Mouse (Mus musculus): Measurements from ENCODE around the gene Ppp1r18. TPM values are rescaled to one million over a fixed set of nuclear protein-coding genes. Genes with fewer than 3 reads are reported as not detected.

Gene Ppp1r18
- polyA plus RNA-seq, 1 experiment from 2014 or later, result 21.2 TPM

DNA sequence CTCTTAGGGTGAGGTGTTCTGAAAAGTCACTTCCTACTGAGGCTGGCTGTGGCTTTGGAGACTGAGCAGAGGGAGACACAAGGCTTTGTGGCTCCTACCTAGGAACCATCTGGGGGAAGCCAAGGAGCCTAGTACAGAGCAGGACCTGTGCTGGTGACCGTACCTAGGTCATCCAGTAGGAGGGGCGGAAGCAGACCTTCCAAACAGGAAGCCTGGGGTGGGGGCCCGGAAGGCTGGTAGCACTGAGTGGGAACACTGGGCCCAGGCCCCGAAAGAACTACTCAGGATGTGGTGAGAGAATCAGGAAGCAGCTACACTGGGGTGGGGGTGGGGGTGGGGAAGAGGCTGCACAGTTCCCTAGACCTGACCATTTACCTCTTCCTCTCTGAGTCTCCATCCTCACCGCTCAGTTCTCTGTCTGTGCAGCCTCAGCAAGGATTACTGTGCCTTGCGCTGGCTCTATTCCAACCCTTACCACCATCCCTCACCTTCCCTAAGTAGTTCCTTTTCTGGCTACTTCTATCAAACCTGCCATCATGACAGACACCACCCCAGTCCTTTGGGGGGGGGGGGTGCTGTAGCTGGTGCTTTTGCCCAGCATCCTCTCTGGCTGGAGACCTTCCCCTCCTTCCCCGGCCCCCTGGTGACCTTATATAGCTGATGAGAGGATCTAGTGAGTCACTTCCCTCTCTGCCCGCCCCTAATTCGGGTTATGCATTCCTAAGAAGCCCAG lies 4.9 kb downstream of the Ppp1r18 start:
- Histone ChIP-seq H3K27ac (ENCODE audit: low read depth, low read length) (peak overlapping the region; percentile 18; the same call in 1 of the 2 replicates), H3K4me2 (ENCODE audit: low read length) (peak overlapping the region; percentile 92), H3K4me3 (ENCODE audit: low read depth, low read length) (peak overlapping the region; percentile 59), H3K9me3 (replicated peaks; ENCODE audit: control insufficient read depth, low read length) (peaks cover 4% of the 10 kb centered on the region; the same call in 1 of the 2 replicates), H3K27me3 (replicated peaks; ENCODE audit: control insufficient read depth, insufficient read depth, low read length) (no peaks in the 10 kb centered on the region), H3K9ac (ENCODE audit: low read length) (peak overlapping the region; percentile 72), H3K36me3 (ENCODE audit: control insufficient read depth, insufficient read depth, low read length) (peaks cover 33% of the 10 kb centered on the region), H3K4me1 (ENCODE audit: control insufficient read depth, insufficient read depth, low read length) (peaks cover 33% of the 10 kb centered on the region)
- DNase-seq (ENCODE audit: low spot score) (no peak), ATAC-seq (no peak)
- WGBS, result 76% methylated on average over 9 of the region's 9 CpGs

DNA sequence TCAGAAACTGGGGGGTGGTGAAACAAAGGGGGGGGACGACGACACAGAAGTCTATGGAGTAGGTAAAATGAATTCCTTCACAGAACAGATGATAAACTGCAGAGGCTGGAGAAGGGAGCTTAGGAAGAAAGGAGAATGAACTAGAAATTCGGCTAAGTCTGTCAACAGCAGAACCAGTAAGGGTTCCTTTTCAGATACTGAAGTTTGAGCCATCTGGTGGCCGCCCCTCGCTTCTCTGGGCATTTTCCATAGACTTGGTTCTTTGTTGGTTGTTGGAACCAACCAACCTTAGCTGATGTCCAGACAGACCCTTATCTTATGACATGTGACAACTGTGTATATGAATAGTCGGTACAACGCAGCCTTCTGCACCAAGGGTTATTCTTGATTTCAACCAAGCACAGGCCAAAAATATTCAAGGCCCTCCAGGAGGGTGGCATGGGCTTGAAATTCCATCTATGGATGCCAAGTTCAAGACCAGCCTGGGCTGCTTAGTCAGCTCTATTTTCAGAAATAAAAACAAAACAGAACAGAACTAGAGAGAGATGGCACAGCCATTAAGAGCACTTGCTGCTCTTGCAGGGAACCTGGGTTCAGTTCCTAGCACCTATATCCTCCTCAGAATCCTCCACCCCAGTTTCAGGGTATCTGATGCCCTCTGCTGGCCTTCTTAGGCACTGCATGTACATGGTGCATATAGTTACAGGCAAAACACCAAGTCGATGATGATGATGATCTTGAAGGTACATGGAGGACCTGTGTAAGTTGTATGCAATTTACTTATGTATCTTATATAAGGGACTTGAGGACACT lies 5.7 kb downstream of the Ppp1r18 start:
- H3K36me3 ChIP-seq (ENCODE audit: control insufficient read depth, insufficient read depth, low read length), result peaks cover 38% of the 10 kb centered on the region
- no peaks in the 10 kb centered on the region for H3K27me3 ChIP-seq (replicated peaks; ENCODE audit: control insufficient read depth, insufficient read depth, low read length)
- peaks cover 33% of the 10 kb centered on the region for H3K4me1 ChIP-seq (ENCODE audit: control insufficient read depth, insufficient read depth, low read length)
- H3K4me2 ChIP-seq (ENCODE audit: low read length), result peak overlapping the region; percentile 92
- H3K4me3 ChIP-seq (ENCODE audit: low read depth, low read length), result no peak overlapping the region
- 84% methylated on average over 8 of the region's 8 CpGs for WGBS
- H3K9me3 ChIP-seq (replicated peaks; ENCODE audit: control insufficient read depth, low read length), result peaks cover 4% of the 10 kb centered on the region; the same call in 1 of the 2 replicates
- ATAC-seq, result no peak
- DNase-seq (ENCODE audit: low spot score), result no peak
- H3K27ac ChIP-seq (ENCODE audit: low read depth, low read length), result no peak overlapping the region
- peak overlapping the region; percentile 5; the same call in 1 of the 2 replicates for H3K9ac ChIP-seq (ENCODE audit: low read length)

GRCm38 (mm10) chr17:35873774-35874519 lies 8.6 kb downstream of the Ppp1r18 start:
- Histone ChIP-seq H3K4me3 (ENCODE audit: low read depth, low read length) (no peak overlapping the region), H3K4me1 (ENCODE audit: control insufficient read depth, insufficient read depth, low read length) (peaks cover 16% of the 10 kb centered on the region), H3K36me3 (ENCODE audit: control insufficient read depth, insufficient read depth, low read length) (peaks cover 38% of the 10 kb centered on the region), H3K27ac (ENCODE audit: low read depth, low read length) (peak overlapping the region; percentile 36; the same call in 1 of the 2 replicates), H3K9ac (ENCODE audit: low read length) (peak overlapping the region; percentile 37; the same call in 1 of the 2 replicates), H3K4me2 (ENCODE audit: low read length) (peak overlapping the region; percentile 25; the same call in 1 of the 2 replicates), H3K9me3 (replicated peaks; ENCODE audit: control insufficient read depth, low read length) (peaks cover 4% of the 10 kb centered on the region; the same call in 1 of the 2 replicates), H3K27me3 (replicated peaks; ENCODE audit: control insufficient read depth, insufficient read depth, low read length) (no peaks in the 10 kb centered on the region)
- DNase-seq (ENCODE audit: low spot score) (peak; percentile 83), ATAC-seq (peak; percentile 57)
- 34% methylated on average over 21 of the region's 21 CpGs for WGBS

- Histone ChIP-seq H3K4me2 (ENCODE audit: low read length) (no peak overlapping the region), H3K27ac (ENCODE audit: low read depth, low read length) (no peak overlapping the region), H3K27me3 (replicated peaks; ENCODE audit: control insufficient read depth, insufficient read depth, low read length) (no peaks in the 10 kb centered on the region), H3K4me3 (ENCODE audit: low read depth, low read length) (no peak overlapping the region), H3K9me3 (replicated peaks; ENCODE audit: control insufficient read depth, low read length) (peaks cover 4% of the 10 kb centered on the region; the same call in 1 of the 2 replicates), H3K9ac (ENCODE audit: low read length) (no peak overlapping the region), H3K36me3 (ENCODE audit: control insufficient read depth, insufficient read depth, low read length) (peaks cover 38% of the 10 kb centered on the region), H3K4me1 (ENCODE audit: control insufficient read depth, insufficient read depth, low read length) (peaks cover 9% of the 10 kb centered on the region)
- 91% methylated on average over 6 of the region's 6 CpGs for WGBS
- no peak for DNase-seq (ENCODE audit: low spot score)
- ATAC-seq, result no peak
Observed at GRCm38 (mm10) chr17:35874721-35875120, 9.3 kb downstream of the Ppp1r18 start.

GRCm38 (mm10) chr17:35879245-35880057 lies 14.1 kb downstream of the Ppp1r18 start, which contains the start of gene Dhx16:
Gene Dhx16, plus strand, starts transcription at chr17:35879819.
- Histone ChIP-seq H3K4me3 (ENCODE audit: low read depth, low read length) (peak within 1 kb of the TSS; percentile 91), H3K27me3 (replicated peaks; ENCODE audit: control insufficient read depth, insufficient read depth, low read length) (no peaks in the 10 kb centered on the region), H3K9ac (ENCODE audit: low read length) (peak within 1 kb of the TSS; percentile 87), H3K4me1 (ENCODE audit: control insufficient read depth, insufficient read depth, low read length) (peaks cover 4% of the 10 kb centered on the region; the same call in 1 of the 2 replicates), H3K27ac (ENCODE audit: low read depth, low read length) (peak within 1 kb of the TSS; percentile 60), H3K4me2 (ENCODE audit: low read length) (peak within 1 kb of the TSS; percentile 86), H3K36me3 (ENCODE audit: control insufficient read depth, insufficient read depth, low read length) (peaks cover 48% of the 10 kb centered on the region), H3K9me3 (replicated peaks; ENCODE audit: control insufficient read depth, low read length) (no peaks in the 10 kb centered on the region)
- WGBS, result 6% methylated on average over 66 of the region's 66 CpGs
- peak; percentile 98 for DNase-seq (ENCODE audit: low spot score)
- peak; percentile 94 for ATAC-seq

- H3K36me3 ChIP-seq (ENCODE audit: control insufficient read depth, insufficient read depth, low read length), result peaks cover 62% of the 10 kb centered on the region
- no peaks in the 10 kb centered on the region for H3K9me3 ChIP-seq (replicated peaks; ENCODE audit: control insufficient read depth, low read length)
- 95% methylated on average over 17 of the region's 17 CpGs for WGBS
- no peak overlapping the region for H3K27ac ChIP-seq (ENCODE audit: low read depth, low read length)
- no peak for ATAC-seq
- H3K4me1 ChIP-seq (ENCODE audit: control insufficient read depth, insufficient read depth, low read length), result peaks cover 4% of the 10 kb centered on the region; the same call in 1 of the 2 replicates
- no peak for DNase-seq (ENCODE audit: low spot score)
- no peak overlapping the region for H3K4me3 ChIP-seq (ENCODE audit: low read depth, low read length)
- no peaks in the 10 kb centered on the region for H3K27me3 ChIP-seq (replicated peaks; ENCODE audit: control insufficient read depth, insufficient read depth, low read length)
- no peak overlapping the region for H3K4me2 ChIP-seq (ENCODE audit: low read length)
- no peak overlapping the region for H3K9ac ChIP-seq (ENCODE audit: low read length)
Observed at GRCm38 (mm10) chr17:35882924-35883323, 17.5 kb downstream of the Ppp1r18 start.

DNA sequence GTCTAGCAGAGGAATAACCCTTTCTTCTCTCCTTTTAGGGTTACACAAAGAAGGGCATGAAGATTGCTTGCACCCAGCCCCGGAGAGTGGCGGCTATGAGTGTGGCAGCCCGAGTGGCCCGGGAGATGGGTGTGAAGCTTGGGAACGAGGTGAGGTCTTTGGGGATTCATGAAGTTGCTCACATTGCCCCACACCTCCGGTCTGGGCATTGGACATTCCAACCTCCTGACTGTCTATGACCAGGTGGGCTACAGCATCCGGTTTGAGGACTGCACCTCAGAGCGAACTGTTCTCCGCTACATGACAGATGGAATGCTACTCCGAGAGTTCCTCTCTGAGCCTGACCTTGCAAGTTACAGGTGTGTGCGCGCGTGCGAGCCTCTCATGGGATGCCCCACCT lies 18.4 kb downstream of the Ppp1r18 start:
- DNase-seq (ENCODE audit: low spot score) (no peak), ATAC-seq (no peak)
- Histone ChIP-seq H3K9ac (ENCODE audit: low read length) (no peak overlapping the region), H3K36me3 (ENCODE audit: control insufficient read depth, insufficient read depth, low read length) (peaks cover 70% of the 10 kb centered on the region), H3K27ac (ENCODE audit: low read depth, low read length) (no peak overlapping the region), H3K9me3 (replicated peaks; ENCODE audit: control insufficient read depth, low read length) (no peaks in the 10 kb centered on the region), H3K4me2 (ENCODE audit: low read length) (no peak overlapping the region), H3K4me3 (ENCODE audit: low read depth, low read length) (no peak overlapping the region), H3K4me1 (ENCODE audit: control insufficient read depth, insufficient read depth, low read length) (peaks cover 4% of the 10 kb centered on the region; the same call in 1 of the 2 replicates), H3K27me3 (replicated peaks; ENCODE audit: control insufficient read depth, insufficient read depth, low read length) (no peaks in the 10 kb centered on the region)
- WGBS, result 96% methylated on average over 14 of the region's 14 CpGs

GRCm38 (mm10) chr17:35887725-35888124 lies 22.3 kb downstream of the Ppp1r18 start:
- DNase-seq (ENCODE audit: low spot score), result no peak
- 94% methylated on average over 13 of the region's 17 CpGs for WGBS
- H3K4me1 ChIP-seq (ENCODE audit: control insufficient read depth, insufficient read depth, low read length), result no peaks in the 10 kb centered on the region
- no peaks in the 10 kb centered on the region for H3K27me3 ChIP-seq (replicated peaks; ENCODE audit: control insufficient read depth, insufficient read depth, low read length)
- no peaks in the 10 kb centered on the region for H3K9me3 ChIP-seq (replicated peaks; ENCODE audit: control insufficient read depth, low read length)
- no peak overlapping the region for H3K27ac ChIP-seq (ENCODE audit: low read depth, low read length)
- ATAC-seq, result no peak
- H3K9ac ChIP-seq (ENCODE audit: low read length), result no peak overlapping the region
- H3K4me3 ChIP-seq (ENCODE audit: low read depth, low read length), result no peak overlapping the region
- peaks cover 96% of the 10 kb centered on the region for H3K36me3 ChIP-seq (ENCODE audit: control insufficient read depth, insufficient read depth, low read length)
- no peak overlapping the region for H3K4me2 ChIP-seq (ENCODE audit: low read length)

Data from forebrain, embryonic 14.5 days (tissue).